Mouse (Mus musculus) kidney, embryonic 15.5 days (tissue): ENCODE results near the gene Spon2. TPM values are rescaled to one million over a fixed set of nuclear protein-coding genes. Genes with fewer than 3 reads are reported as not detected.
A peak's percentile ranks its signal among the peaks of the same experiment; 100 is the strongest.

ENCODE experiments used
- ATAC-seq: fragments of 200-750 bp; cut with Nextera tagmentation; replicated peaks from 2 replicates; pipeline ENCODE4 v1.8.0; 2017; ENCODE audit warnings: moderate TSS enrichment; ENCODE audit not compliant: low FRiP score
- H3K27ac ChIP-seq: fragments of 300-500 bp; sonication (generic); 2 replicates; pipeline ENCODE4 v1.5.1; 2015; ENCODE audit warnings: mild to moderate bottlenecking, inconsistent platforms
- H3K27me3 ChIP-seq: fragments of 300-500 bp; sonication (generic); 2 replicates; pipeline ENCODE4 v1.6.1; 2015; ENCODE audit warnings: inconsistent platforms
- H3K36me3 ChIP-seq: fragments of 300-500 bp; sonication (generic); 2 replicates; pipeline ENCODE4 v1.6.1; 2015; ENCODE audit warnings: inconsistent platforms
- H3K4me1 ChIP-seq: fragments of 300-500 bp; sonication (generic); 2 replicates; pipeline ENCODE4 v1.6.1; 2015; ENCODE audit warnings: inconsistent platforms
- H3K4me2 ChIP-seq: fragments of 300-500 bp; sonication (generic); 2 replicates; pipeline ENCODE4 v1.6.1; 2015; ENCODE audit warnings: moderate library complexity, mild to moderate bottlenecking, inconsistent platforms
- H3K4me3 ChIP-seq: fragments of 300-500 bp; sonication (generic); replicated peaks from 2 replicates; pipeline ENCODE4 v1.5.1; 2015; ENCODE audit warnings: mild to moderate bottlenecking, inconsistent platforms
- H3K9ac ChIP-seq: fragments of 300-500 bp; sonication (generic); 2 replicates; pipeline ENCODE4 v1.6.1; 2015; ENCODE audit warnings: mild to moderate bottlenecking, inconsistent platforms
- H3K9me3 ChIP-seq: fragments of 300-500 bp; sonication (generic); replicated peaks from 2 replicates; pipeline ENCODE4 v1.6.1; 2016; ENCODE audit warnings: inconsistent platforms
- WGBS: fragments of 180-500 bp; shearing (Covaris S2); methylation state at CpG from one replicate; pipeline ENCODE4 v1.1.7; 2015; ENCODE audit warnings: mixed read lengths; 5-methylcytosine and 5-hydroxymethylcytosine counted together
- polyA plus RNA-seq: library from polyadenylated mRNA; unstranded; fragments of >200 nt; fragmentation: Nextera tagmentation; extraction: Ambion mirVana; gene quantifications from 2 replicates; pipeline ENCODE4 v1.2.1, GENCODE M21; 2015

Spon2 gene
- polyA plus RNA-seq, 1 experiment from 2014 or later: 13.2 TPM

DNA sequence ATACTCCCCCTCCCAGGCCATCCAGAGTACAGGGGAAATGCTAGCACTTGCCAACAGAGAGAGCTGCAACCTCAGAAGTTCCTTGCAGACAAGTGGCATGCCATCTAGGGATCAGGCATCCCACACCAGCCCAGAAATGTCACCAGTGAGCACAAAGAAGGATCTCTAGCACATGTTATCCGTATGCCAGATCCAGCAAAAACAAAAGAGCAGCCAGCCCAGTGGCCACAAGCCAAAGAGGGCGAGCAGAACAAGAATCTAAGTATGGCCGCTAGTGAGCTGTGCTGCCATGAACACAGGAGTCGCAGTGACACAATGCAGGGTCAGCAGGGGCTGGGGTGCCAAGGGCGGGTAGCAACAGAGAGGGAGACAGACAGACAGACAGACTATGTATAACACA is 12.0 kb upstream of the Spon2 start:
- Histone ChIP-seq H3K36me3 (no peaks in the 10 kb centered on the region), H3K4me2 (no peak overlapping the region), H3K27ac (no peak overlapping the region), H3K9me3 (no peaks in the 10 kb centered on the region), H3K4me3 (no peak overlapping the region), H3K27me3 (no peaks in the 10 kb centered on the region), H3K4me1 (peaks cover 26% of the 10 kb centered on the region), H3K9ac (no peak overlapping the region)
- WGBS: 66% methylated on average over 5 of the region's 5 CpGs
- no peak for ATAC-seq

DNA sequence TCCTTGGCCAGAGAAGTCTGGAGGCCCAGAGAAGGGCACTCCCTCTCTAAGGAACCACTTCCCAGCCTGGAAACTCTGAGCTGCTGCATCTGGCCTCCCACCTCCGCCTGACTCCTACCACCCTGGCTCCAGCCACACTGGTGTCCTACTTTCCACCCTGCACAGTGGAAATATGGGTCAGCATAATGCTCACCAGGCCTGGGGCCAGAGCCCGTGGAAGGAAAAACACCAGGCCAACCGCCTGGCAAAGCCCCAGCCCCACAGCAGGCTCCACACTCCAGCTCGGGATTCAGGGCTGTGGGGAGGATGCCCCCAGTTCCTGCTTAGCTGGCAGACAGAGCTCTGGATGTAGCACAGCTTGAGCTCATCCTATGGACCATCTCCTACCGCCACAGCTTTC is 10.2 kb upstream of the Spon2 start:
- no peaks in the 10 kb centered on the region for H3K36me3 ChIP-seq
- H3K4me1 ChIP-seq: peaks cover 28% of the 10 kb centered on the region
- H3K27me3 ChIP-seq: no peaks in the 10 kb centered on the region
- 0 out of 2 replicates have a peak, but pooled peaks have one; percentile 25 for ATAC-seq
- H3K9me3 ChIP-seq: no peaks in the 10 kb centered on the region
- H3K27ac ChIP-seq: peak overlapping the region; percentile 68
- no peak overlapping the region for H3K9ac ChIP-seq
- H3K4me3 ChIP-seq: no peak overlapping the region
- H3K4me2 ChIP-seq: no peak overlapping the region
- 57% methylated on average over 5 of the region's 5 CpGs for WGBS

DNA sequence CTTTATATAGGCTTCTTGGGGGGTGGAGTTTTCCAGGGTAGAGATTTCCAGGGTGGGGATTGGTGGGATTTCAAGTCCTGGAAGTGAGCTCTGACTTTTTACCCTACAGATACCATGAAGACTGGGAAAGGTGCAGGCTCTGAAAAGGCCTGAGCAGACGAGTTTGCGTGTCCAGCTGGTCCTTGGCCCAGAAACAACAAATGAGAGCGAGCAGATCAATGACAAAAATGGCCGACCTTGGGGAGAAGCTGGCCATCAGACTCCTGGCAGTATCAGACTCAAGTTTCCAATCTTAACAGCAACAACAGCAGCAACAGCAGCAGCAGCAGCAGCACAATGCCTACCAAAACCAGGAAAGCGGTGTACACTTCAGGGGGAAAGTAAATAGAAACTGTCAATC is 7.4 kb upstream of the Spon2 start:
- no peak for ATAC-seq
- no peaks in the 10 kb centered on the region for H3K27me3 ChIP-seq
- no peak overlapping the region for H3K9ac ChIP-seq
- no peak overlapping the region for H3K4me2 ChIP-seq
- no peaks in the 10 kb centered on the region for H3K36me3 ChIP-seq
- 72% methylated on average over 5 of the region's 5 CpGs for WGBS
- H3K4me1 ChIP-seq: peaks cover 51% of the 10 kb centered on the region
- H3K27ac ChIP-seq: peak overlapping the region; percentile 32; the same call in 1 of the 2 replicates
- H3K4me3 ChIP-seq: no peak overlapping the region
- H3K9me3 ChIP-seq: no peaks in the 10 kb centered on the region

DNA sequence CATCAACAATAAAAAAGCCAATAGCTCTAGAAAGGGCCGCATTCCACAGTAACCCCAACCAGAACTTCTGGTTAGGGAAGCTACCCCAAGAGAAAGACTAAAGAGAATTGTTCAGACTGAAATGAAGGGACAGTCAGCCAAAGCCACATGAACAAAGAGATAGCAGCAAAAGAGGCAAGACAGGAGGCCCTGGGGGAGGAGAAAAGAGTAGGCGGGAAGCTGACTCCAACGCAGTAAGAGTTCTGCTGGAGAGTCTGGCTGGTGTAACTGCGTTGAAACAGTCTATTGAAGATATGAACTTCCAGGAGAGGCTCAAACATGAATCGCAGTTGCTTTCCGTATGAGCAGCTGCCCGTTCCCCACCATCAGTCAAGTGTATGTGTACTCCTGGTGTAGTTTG is 6.2 kb upstream of the Spon2 start:
- Histone ChIP-seq H3K27ac (peak overlapping the region; percentile 32), H3K4me3 (no peak overlapping the region), H3K27me3 (no peaks in the 10 kb centered on the region), H3K9ac (no peak overlapping the region), H3K9me3 (no peaks in the 10 kb centered on the region), H3K4me1 (peaks cover 58% of the 10 kb centered on the region), H3K4me2 (no peak overlapping the region), H3K36me3 (no peaks in the 10 kb centered on the region)
- no peak for ATAC-seq
- 70% methylated on average over 7 of the region's 7 CpGs for WGBS

DNA sequence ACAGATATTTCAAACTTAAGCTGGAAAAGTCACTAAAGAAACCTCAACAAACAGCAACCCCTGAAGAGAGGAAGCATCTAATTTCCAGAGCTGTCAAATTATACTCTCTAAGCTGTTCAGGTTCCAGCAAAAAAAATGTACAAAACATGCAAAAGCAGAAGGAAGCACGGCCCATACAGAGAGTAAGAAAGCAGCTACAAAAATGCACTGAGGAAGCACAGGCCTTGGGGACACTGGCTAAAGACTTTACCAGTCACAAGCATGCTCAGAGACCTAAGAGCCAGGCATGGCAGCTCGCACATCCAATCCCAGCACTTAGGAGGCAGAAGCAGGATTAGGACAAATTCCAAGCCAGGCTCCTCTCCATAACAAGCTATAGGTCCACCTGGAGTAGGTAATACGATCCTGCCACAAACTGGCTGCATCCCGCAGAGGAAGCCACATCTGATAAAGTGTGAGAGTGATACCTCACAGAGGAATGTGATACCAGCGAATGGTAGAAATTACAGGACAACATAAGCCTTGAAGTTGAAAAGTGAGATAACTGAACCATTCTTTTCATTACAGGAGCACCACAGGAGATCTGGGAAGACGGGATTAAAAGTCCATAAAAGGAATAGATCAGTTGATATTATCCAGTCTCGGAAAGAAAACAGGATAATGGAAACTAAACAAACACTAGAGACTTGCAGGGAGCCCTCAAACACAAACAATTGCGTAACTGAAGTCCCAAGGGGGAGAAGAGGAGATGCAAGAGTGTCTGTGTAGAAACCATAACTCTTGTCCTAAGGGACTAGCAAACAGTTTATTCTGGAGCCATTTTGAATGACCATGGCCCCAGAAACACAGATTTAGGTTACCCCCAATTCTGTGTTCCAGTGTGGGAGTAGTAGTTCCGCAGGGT is 4.8 kb upstream of the Spon2 start:
- H3K4me2 ChIP-seq: no peak overlapping the region
- ATAC-seq: no peak
- H3K9me3 ChIP-seq: no peaks in the 10 kb centered on the region
- WGBS: 39% methylated on average over 9 of the region's 9 CpGs
- no peak overlapping the region for H3K4me3 ChIP-seq
- H3K36me3 ChIP-seq: no peaks in the 10 kb centered on the region
- peak overlapping the region; percentile 37 for H3K27ac ChIP-seq
- no peaks in the 10 kb centered on the region for H3K27me3 ChIP-seq
- H3K4me1 ChIP-seq: peaks cover 61% of the 10 kb centered on the region
- H3K9ac ChIP-seq: no peak overlapping the region

DNA sequence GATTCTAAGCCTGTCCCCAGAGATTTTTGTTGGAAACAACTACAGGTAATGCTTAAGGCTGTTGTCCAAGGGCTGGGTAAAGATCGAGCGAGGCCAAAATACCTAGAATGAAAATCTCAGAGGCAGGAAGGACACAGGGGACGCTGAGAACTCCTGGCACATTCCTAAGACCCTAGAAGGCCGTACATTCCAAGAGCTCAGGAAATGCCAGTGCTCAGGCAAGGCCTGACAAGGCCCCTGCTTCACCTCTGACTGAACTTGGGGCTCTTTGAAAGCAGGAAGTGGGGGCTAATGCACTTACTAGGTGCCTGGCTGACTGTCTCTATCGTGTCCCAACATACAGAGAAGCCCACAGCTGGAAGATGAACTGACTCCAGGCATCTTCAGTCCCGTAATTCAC is 4.1 kb upstream of the Spon2 start:
- H3K27me3 ChIP-seq: no peaks in the 10 kb centered on the region
- no peaks in the 10 kb centered on the region for H3K9me3 ChIP-seq
- no peaks in the 10 kb centered on the region for H3K36me3 ChIP-seq
- ATAC-seq: no peak
- no peak overlapping the region for H3K4me3 ChIP-seq
- WGBS: 42% methylated on average over 6 of the region's 6 CpGs
- peaks cover 66% of the 10 kb centered on the region for H3K4me1 ChIP-seq
- peak overlapping the region; percentile 37 for H3K27ac ChIP-seq
- H3K9ac ChIP-seq: no peak overlapping the region
- no peak overlapping the region for H3K4me2 ChIP-seq

DNA sequence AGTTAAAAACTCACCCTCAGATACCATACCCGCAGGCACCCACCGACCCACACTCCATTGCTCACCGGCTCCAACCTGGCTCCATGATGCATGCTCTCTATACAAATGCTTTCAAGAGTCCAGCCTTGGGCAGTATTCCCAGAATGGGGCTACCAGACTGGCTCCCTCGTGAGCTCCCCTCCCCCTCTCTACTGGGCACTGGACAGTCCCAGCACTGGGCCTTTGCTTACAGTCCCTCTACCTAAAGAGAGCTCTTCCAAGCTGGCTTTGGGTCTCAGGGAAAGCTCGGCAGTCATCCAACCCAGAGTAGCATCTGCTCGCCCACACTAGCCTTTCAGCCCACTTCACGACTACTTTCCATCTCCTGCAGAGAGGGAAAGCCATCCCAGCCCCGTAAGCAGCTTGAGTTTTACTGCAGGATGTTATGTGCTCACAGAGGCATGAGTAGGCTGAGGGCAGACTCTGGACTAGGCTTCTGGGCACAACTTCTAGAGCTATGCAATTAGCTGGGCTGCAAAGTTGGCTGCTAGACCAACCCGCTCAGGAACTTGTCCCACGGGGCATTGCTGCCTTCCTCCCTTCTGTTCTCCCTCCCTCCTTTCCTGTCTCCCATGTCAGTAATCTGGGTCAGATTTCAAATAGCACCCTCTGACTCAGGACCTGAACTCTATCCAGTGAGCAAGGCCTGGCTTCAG is 2.2 kb upstream of the Spon2 start:
- no peak overlapping the region for H3K9ac ChIP-seq
- WGBS: 54% methylated on average over 10 of the region's 10 CpGs
- no peaks in the 10 kb centered on the region for H3K36me3 ChIP-seq
- H3K27me3 ChIP-seq: no peaks in the 10 kb centered on the region
- H3K27ac ChIP-seq: no peak overlapping the region
- H3K4me3 ChIP-seq: no peak overlapping the region
- no peak for ATAC-seq
- H3K9me3 ChIP-seq: no peaks in the 10 kb centered on the region
- H3K4me2 ChIP-seq: no peak overlapping the region
- peaks cover 64% of the 10 kb centered on the region for H3K4me1 ChIP-seq

DNA sequence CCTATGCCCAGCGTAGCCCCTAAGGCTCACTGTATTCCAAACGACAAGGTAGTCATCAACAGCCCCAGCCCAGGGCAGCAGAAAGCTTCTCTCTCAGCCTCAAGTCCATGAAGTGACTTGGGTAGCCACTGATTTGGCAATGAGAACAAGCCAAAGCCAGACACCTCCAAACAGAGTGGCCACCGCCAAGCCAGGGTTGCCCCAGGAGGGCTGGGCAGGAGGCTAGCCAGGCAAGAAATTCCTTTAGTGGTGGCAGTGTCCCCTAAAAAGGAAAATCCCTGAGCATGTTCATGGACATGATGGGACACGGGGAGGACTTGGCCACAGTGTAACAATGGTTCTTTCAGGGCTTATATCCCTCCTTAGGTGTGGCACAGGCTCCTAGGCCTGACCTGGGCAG is 1.6 kb upstream of the Spon2 start:
- Histone ChIP-seq H3K4me1 (peaks cover 57% of the 10 kb centered on the region), H3K4me2 (no peak overlapping the region), H3K27ac (no peak overlapping the region), H3K9ac (no peak overlapping the region), H3K36me3 (no peaks in the 10 kb centered on the region), H3K4me3 (no peak overlapping the region), H3K9me3 (no peaks in the 10 kb centered on the region), H3K27me3 (no peaks in the 10 kb centered on the region)
- WGBS: 88% methylated on average over 4 of the region's 4 CpGs
- no peak for ATAC-seq

DNA sequence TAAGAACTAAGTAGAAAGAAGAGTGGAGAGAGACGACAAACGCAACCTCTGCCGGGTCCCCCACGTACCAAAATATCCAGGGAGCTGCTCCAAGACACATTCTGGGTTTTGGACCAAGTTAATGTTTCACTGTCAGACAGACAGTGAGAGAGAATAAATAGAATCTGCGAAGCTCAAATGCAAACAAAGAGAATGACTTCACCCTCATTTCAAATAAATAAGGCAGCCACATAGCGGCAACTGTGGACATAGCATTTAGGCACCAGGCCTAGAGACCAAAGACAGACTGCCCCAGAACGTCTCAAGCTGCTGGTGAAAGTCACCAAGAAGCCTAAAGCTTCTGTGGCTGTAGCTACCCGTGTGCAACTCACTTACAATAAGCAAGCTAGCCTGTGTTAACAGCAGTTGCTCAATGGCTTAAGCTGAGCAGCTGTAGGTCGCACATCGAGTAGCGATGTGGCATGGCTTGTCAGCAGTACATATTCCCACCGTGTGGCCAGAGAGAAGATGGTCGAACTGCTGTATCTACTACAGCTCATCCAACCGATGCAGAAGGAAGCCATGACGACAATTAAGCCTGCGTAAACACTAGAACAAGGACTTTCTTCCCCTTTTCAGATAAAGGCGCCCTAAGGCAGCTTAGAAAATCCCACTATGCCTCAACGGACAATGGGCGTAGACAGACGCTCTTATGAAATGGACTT is 643 bp upstream of the Spon2 start:
- H3K4me1 ChIP-seq: peaks cover 51% of the 10 kb centered on the region
- no peak overlapping the region for H3K4me2 ChIP-seq
- H3K4me3 ChIP-seq: no peak overlapping the region
- H3K27me3 ChIP-seq: no peaks in the 10 kb centered on the region
- no peaks in the 10 kb centered on the region for H3K36me3 ChIP-seq
- no peak overlapping the region for H3K9ac ChIP-seq
- WGBS: 75% methylated on average over 20 of the region's 20 CpGs
- peak overlapping the region; percentile 38; the same call in 1 of the 2 replicates for H3K27ac ChIP-seq
- H3K9me3 ChIP-seq: no peaks in the 10 kb centered on the region
- ATAC-seq: no peak

DNA sequence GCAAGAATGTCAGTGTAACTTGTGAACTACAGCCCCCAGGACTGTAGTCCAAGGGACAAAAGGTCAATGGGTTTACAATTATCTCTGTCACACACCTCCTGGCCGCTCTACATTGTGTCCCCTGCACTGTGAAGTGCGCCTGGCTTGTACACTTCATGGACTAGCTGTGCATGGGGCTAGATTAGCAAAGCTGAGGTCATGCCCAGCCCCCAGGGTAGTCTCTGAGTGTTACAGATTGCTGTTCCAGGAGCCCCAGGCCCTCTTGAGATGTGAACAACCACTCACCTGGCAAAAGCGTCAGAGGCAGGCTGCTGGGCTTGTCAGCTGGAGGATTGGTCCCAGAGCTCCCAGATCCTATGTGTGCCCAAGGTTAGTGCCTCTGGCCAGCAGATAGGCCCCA is 592 bp downstream of the Spon2 start:
- no peak overlapping the region for H3K4me3 ChIP-seq
- H3K9ac ChIP-seq: no peak overlapping the region
- 0 out of 2 replicates have a peak overlapping the region, but pooled peaks have one; percentile 13 for H3K4me2 ChIP-seq
- H3K9me3 ChIP-seq: no peaks in the 10 kb centered on the region
- no peak overlapping the region for H3K27ac ChIP-seq
- 46% methylated on average over 3 of the region's 3 CpGs for WGBS
- H3K36me3 ChIP-seq: no peaks in the 10 kb centered on the region
- peaks cover 41% of the 10 kb centered on the region for H3K4me1 ChIP-seq
- H3K27me3 ChIP-seq: no peaks in the 10 kb centered on the region
- no peak for ATAC-seq

DNA sequence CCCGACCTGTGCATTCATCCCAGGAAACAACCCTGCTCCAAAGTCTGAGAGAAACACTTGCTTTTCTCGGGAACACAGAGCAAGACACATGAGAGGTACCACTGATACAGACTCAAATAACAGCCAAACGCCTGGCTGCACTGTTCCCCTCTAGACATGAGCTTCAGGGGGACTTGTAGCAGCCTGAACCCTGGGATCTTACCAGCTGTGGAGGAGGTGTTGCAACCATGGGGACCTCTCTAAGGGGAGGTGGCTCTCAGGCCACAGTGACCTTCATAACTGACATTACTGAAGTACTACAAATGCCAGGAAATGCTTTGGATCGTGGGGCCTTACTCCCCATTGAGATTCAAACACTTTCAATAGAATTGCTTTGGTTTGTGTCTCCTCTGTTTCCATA is 3.5 kb downstream of the Spon2 start:
- Histone ChIP-seq H3K27me3 (no peaks in the 10 kb centered on the region), H3K4me2 (no peak overlapping the region), H3K36me3 (no peaks in the 10 kb centered on the region), H3K27ac (no peak overlapping the region), H3K9ac (no peak overlapping the region), H3K9me3 (no peaks in the 10 kb centered on the region), H3K4me1 (peaks cover 19% of the 10 kb centered on the region), H3K4me3 (no peak overlapping the region)
- no peak for ATAC-seq
- 60% methylated on average over 4 of the region's 4 CpGs for WGBS

DNA sequence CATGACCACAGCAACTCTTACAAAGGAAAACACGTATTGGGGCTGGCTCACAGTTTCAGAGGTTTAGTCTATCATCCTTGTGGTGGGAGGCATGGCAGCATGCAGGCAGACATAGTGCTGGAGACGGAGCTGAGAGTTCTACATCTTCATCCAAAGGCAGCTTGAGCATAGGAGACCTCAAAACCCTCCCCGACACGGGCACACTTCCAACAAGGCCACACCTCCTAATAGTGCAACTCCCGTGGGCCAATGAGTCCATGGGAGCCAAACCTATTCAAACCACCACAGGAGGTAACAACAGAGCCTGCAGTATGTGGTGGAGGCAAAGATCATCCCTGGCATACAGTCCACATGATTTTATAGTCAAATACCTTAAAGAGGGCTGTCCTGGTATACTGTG is 7.0 kb downstream of the Spon2 start:
- Histone ChIP-seq H3K4me3 (no peak overlapping the region), H3K36me3 (no peaks in the 10 kb centered on the region), H3K9ac (no peak overlapping the region), H3K4me2 (no peak overlapping the region), H3K27me3 (no peaks in the 10 kb centered on the region), H3K27ac (no peak overlapping the region), H3K4me1 (no peaks in the 10 kb centered on the region), H3K9me3 (no peaks in the 10 kb centered on the region)
- WGBS: 84% methylated on average over 5 of the region's 5 CpGs
- no peak for ATAC-seq
